Mouse (Mus musculus): ENCODE results near the gene Ptprj.

DNA sequence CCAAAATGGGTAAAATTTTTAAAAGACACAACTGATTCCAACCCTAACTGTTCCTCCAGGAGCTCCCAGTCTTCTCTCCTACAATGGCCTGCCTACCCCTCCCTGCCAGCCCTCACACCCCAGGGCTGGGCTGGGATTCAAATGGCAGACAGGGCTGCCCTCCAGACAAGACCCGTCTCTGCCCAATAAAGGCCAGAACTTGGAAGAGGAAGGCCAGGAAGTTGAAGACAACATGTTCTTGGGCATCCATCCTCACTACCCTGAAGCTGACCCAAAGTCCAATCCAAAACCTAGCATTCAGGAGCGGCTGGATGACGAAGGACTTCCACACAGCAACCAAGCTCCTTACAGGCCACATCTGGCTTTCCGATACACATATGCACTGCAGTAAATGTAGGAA lies 90.6 kb downstream of the Ptprj start:
- TF ChIP-seq POLR2A (IDR thresholded peaks at IDR 0.05; ENCODE audit: borderline replicate concordance, control insufficient read depth, low read depth, low read length) = no peak
- no peak for TF ChIP-seq CTCF (IDR thresholded peaks at IDR 0.05; ENCODE audit: control insufficient read depth, insufficient read depth, low read length)

Measured in bone marrow, adult 2 months (tissue).